Mouse (Mus musculus): ENCODE data around the gene Lima1.
"Not testable (repeated sequence)": the region's sequence is repeated elsewhere in the genome, so short reads cannot be mapped to it uniquely, and the experiment has no call there.

The Lima1 gene

DNA sequence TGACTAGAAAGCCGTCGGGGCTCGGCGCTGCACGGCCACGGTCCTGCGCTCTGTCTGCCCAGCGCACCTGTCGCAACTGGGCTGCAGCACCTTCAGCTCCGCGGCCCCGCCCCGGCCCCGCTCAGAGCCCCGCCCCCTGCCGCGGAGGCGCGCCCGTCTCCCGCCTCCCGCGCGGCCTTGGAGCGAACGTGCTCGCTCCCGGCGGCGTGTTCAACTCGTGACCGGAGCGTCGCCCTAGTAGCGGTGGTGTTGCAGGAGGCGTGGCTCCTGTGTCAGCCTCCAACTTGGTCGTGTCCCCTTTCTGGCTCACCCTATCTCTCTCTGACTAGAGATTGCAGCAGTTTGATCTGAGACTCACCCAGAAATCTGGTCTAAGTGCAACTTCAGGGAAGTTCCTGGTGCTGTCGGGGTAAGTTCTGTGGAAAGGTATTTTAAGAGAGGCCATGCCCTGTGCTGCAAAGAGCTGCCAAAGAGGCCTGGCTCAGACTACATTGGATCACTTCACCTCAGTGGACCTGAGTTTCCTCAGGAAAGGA, at the start of gene Lima1:
Gene Lima1, minus strand, starts transcription at position 123 of the 536 bp plus-strand sequence.
- peak; percentile 88 for DNase-seq (ENCODE audit: extremely low spot score, low spot score)

DNA sequence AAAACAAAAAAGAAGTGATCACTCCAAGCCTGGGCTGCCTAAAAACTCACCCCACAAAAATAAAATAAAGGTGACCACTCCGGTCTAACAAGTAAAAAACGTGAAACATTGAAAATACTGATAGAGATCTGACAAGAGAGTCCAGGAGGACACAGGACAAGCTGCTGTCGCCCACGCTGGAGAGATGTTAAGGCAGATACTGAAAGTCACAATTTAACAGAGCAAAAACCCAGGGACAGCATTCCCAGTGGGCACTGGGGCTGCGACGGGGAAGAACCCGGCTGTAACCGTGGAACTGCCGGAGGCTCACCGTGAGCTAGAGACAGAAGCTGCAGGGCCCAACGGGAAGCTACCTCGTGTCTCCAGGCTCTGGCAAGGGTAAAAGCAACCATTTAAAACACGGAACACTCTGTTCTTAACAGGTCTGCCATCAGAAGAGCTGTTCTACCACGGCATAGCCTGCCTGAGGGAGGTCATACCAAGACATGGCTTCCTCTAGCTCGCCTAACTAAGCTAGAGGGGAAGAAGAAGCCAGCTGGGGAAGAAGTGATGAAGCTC, 44.4 kb upstream of the Lima1 start:
- DNase-seq (ENCODE audit: extremely low spot score, low spot score) = no peak

DNA sequence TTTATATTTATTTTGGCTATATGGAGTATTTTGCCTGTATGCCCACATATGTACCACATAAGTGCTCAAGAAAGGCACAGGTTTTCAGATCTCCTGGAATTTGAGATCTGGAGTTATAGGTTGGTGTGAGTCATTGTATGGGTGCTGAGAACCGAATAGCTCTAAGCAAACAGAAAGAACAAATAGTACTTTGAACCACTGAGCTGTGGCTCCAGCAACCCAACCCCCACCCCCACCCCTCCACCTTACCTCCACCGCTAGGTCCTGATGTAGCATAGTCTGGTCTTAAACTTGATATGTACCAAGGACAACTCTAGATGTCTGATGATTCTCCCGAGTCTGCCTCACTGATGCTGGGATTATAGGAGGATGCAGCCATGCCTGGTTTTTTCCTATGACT, 42.0 kb upstream of the Lima1 start:
- no peak for DNase-seq (ENCODE audit: extremely low spot score, low spot score)

DNA sequence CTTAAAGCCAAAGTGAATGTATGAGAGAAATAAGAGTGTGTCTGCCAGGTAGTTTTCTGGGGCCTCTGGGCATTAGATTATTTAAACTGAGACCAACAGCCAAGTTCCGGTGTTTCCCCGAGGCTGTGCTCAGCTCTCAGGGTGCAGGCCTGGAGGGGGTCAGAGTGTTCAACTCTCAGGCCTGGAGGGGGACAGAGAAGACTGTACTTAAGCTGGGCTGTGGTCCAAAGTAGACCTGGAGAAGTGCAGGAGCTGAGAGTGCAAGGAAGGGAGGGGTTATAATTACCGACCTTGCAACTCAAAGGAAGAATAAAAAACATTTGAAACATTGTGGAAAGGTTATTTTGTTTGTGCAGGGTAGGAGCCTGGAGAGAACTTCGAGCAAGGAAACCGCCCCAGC, 39.4 kb upstream of the Lima1 start:
- no peak for DNase-seq (ENCODE audit: extremely low spot score, low spot score)

DNA sequence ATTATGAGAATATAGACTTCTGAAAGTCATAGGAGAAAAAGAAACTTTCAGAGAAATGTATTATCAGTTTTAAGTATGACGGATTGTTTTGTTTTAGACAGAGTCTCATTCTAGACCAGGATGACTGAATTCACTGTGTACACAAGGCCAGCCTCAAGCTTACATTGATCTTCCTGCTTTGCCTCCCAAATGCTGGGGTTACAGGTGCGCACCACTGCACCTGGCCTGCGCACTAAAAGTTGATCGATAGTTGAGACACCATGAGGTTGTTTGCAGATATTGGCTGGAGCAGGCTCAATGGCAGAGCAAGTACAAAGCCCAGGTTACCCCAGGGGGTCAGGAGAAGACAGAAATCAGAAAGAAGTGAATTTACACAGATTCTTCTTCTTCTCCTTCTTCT, 36.5 kb upstream of the Lima1 start:
- no peak for DNase-seq (ENCODE audit: extremely low spot score, low spot score)

DNA sequence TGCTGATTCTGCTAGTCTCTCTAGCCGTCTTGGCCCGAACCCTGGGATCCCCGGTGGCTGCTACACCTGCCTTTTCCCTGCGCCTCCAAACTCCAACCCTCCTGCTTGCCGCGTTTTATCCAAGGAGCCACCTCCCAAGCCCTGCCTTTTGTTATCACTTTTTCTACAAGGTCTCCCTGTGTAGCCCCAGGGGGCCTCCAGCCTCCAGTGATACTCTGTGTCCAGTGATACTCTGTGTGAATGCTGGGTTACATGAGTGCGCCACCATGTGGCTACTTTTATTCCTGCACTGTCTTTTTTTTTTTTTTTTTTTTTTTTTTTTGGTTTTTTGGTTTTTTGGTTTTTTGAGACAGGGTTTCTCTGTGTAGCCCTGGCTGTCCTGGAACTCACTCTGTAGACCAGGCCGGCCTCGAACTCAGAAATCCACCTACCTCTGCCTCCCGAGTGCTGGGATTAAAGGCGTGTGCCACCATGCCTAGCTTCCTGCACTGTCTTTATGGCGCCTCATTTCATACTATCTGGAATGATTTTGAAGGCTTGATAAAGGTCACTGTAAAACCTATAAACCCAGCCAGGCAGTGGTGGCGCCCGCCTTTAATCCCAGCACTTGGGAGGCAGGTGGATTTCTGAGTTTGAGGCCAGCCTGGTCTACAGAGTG, 34.2 kb upstream of the Lima1 start:
- peak; percentile 23 for DNase-seq (ENCODE audit: extremely low spot score, low spot score)

DNA sequence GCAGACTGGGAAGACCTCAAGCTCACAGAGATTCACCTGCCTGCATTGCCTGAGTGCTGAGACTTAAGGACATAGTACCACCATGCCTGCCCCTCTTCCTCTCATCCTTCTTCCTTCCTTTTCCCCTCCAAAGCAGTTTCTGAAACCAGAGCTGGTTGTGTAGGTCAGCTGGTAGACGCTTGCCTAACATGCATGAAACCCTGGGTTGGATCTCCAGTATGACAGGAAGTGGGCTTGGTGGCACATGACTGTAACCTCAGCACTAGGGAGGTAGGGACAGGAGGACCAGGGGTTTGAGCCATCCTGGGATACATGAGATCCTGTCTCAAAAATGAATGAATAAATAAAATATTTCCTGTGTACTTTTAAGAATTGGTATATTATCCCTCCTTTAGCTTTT, 32.3 kb upstream of the Lima1 start:
- no peak for DNase-seq (ENCODE audit: extremely low spot score, low spot score)

DNA sequence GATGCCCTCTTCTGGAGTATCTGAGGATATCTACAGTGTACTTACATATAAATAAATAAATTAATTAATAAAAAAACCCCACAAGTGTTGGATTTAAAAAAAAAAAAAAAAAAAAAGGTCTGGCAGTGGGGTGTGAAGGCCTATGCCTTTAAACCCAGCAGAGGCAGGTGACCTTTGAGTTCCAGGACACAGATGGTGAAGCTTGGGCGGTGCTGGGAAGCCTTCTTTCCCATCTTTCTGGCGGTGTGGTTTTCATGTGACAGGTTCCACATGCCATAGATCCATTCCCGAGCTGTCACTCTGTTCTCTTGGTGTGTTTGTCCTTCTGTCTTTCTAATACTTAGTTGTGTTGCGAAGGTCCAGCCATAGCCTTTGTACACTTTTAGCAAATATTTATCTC, 31.8 kb upstream of the Lima1 start:
- DNase-seq (ENCODE audit: extremely low spot score, low spot score) = no peak

DNA sequence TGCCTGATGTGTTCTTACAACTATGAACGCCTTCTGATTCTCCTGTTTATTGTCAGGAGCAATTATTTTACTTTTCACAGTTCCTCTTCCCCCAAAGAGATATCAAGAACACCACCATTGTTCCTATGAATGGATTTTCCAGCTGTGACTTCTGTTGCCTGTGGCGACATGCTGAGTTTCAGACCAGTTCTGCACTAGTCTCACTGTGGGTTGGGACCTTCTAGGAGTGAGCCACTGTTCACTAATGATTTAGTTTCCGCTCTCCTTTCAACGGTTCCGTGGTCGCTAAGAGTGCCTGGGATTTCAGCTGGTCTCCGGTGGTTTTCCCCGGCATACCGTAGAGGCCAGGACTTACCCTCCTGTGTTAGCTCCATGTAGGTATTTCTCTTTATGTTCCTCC, 29.6 kb upstream of the Lima1 start:
- DNase-seq (ENCODE audit: extremely low spot score, low spot score) = no peak

DNA sequence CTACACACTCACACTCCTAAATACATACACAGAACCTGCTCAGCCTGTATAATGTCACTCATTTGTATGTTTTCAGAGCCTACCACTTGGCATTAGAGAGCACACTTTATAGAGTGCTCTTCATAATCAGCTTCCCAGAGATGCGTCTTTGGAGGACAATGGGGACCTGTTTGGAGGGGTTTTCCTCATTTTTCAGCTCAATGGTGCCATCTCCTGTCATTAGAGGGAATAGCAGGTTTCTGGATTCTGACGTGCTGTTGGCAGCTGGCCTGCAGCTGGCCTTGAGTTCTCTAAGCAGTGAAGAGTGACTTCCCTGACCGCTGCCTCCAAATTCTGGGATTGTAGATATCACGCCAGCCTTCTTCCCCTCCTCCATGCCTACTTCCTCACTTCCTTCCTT, 29.1 kb upstream of the Lima1 start:
- peak; percentile 71 for DNase-seq (ENCODE audit: extremely low spot score, low spot score)

DNA sequence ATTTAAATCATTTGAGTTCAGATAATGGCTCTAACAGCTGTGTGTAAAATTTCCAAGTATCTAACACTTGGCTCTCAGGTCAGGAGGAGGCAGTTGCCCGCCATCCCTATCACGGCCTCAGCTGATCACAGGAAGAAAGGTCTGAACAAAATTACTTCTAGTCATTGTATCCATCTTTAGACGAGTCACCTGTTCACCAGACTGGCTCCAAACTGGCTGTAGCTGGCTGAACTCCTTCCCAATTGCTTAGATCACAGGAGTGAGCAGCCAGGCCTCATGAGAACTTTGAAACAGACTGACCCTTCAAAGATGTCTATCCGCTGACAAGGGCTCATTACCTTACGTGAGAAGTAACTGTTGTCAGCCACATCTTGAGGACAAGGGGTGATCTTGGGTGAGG, 28.0 kb upstream of the Lima1 start:
- no peak for DNase-seq (ENCODE audit: extremely low spot score, low spot score)

DNA sequence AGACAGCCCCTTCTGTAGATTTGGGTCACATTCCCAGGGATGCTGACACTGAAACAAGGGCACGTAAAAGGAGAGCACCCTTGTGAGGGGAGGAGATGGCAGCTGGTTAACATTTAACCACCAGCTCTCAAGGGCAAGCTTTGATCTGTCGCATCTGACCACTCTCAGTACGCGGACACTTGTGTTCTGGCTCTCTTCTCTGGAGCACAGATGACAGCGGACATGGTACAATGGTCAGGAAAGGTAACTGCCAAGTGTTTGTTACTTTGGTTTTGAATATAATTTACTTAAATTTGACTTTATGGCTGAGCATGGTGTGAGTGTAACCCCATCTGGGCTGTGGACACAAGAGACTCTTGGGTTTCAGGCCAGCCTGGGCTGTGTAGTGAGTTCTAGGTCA, 27.5 kb upstream of the Lima1 start:
- DNase-seq (ENCODE audit: extremely low spot score, low spot score) = no peak

DNA sequence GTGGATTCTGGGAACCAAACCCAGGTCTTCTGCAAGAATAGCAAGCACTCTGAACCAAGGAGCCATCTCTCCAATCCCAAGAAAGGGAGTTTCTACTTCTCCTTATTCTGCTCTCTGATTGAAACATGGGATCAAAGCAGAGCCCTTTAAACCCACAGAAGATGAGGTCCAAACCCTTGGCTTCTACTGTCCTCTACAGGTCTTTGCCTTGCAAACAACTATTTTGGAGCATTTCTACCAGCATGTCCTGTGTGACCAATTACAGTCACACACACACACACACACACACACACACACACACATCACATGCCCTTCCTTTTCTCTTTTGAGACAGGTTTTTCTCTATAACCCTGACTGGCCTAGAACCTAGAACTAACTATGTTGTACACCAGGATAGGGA, 21.4 kb upstream of the Lima1 start:
- DNase-seq (ENCODE audit: extremely low spot score, low spot score) = no peak

DNA sequence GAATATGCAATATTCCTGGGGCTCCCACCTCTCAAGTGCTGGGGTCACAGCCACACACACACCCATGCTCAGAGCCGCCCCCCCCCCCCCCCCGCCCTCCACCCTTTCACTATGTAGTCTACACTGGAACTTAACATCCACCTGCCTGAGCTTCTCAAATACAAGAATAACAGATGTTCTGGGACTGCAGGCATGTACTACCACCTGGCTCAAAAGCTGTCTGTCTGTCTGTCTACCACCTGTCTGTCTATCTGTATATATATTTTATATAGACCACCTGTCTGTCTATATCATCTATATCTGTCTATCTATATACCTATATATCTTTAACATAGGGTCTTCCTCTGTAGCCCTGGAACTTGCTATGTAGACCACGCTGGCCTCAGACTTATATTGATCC, 16.1 kb upstream of the Lima1 start:
- no peak for DNase-seq (ENCODE audit: extremely low spot score, low spot score)

DNA sequence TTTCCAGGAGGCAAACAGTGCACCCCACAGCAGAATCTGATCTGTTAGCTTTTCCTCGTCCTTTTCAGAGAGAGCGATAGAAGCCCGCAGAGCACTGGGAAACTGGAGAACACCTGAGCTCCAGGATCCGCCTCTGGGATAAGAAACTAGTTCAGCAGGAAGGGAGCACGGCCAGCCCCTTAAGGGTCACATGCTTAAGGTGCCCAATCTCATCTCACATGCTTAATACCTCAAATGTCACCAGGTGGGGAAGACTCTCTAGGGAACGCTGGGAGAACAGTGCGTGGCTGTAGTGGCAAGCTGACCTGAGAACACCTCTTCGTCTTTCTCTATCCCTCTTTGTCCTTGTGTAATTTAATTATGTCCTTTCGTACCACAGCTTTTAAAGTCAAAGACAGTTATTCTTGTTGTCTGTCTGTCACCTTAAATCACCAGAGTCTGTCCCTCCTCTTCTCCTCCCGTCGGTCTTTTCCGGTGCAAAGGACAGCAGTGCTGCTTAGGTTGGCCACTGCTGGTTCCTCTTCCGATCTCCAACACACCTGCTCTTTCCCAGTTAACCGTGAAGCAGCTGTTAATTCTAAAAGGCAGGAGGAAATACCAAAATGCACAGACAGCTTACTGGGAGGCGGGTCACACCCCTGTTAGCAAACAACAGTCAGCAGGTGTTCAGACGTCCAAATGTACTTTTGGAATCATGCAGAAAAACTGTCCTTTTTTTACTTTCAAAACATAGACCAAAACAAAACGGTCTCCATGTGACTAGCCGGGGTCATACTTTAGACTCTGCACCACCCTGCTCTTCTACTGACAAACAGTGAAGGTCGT, 15.4 kb upstream of the Lima1 start:
- DNase-seq (ENCODE audit: extremely low spot score, low spot score) = no peak

DNA sequence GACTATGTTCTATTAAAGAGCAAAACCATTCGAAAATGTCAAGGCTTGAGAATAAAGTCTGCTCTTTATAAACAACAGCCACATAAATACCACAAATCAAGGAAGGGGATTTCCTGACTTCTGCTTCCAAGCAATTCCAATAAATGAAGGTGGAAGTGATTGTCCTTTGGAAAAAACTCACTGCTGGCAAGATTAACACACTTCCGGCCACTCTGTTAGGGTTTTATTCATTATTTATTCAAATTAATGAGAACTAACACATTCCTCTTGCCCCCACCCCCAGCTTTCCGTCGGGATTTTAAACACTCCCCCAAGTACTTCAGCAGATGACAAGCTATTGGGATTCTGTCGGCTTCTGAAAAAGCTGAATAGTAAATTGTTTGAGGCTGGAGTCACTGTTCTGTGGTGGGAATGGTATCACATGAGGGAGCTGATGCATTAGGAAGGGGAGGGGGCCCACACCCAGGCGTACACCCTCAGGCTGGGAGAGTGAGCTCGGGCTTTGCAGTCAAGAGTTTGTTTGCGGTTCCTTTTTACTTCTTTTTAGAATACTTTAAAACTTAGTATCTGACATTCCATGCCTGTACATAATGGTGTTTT, 14.1 kb upstream of the Lima1 start:
- no peak for DNase-seq (ENCODE audit: extremely low spot score, low spot score)

DNA sequence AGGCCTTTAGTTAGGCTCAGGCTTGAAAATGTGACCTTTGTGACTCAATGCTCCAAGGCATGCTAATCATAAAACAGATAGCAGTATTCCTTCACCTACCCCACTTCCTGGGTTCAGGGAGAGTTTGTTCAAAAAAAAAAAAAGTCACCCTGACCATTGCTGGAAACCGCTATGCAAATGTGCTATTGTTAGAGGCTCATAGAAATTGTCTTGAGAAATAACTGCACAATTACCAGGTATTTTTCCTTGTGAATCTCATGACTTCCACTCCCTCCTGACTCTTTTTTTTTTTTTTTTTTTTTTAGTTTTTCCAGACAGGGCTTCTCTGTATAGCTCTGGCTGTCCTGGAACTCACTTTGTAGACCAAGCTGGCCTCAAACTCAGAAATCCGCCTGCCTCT, 11.9 kb upstream of the Lima1 start:
- not testable (repeated sequence) for DNase-seq (ENCODE audit: extremely low spot score, low spot score)

DNA sequence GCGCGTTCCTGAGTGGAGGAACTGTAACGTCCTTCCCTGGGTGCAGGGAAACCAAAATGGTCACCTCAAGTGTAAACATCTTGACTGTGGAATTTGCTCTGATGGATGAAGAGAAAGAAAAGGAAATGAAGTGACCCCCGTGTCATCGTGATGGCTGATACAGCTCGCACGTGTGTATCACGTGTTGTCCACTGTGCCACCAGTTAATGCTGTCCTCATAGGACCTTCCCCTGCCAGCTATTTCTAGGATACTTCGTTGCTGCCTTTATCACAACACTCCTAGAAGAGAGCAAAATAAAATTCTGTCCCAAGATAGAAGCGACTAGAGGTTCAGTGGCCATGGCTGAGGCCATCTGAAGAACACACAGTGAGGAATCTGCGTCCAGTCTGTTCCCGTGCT, 8.8 kb upstream of the Lima1 start:
- no peak for DNase-seq (ENCODE audit: extremely low spot score, low spot score)

DNA sequence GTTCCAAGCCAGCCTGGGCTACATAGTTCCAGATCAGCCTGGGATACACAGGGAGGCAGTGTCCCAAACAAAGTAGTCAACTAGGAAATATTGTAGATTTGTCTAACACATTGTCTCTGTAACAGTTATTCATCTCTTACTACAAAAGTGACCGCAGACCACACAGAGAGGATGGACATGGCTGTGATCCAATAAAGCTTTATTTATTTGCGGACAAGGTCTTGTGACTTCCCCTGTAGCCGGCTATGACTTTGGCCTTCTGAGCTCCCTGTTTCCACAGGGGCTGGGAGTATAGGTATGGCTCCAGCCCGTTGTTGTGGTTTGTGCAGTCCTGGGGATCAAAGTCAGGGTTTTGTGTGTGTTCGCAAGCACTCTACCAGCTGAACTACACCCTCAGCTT, 3.3 kb upstream of the Lima1 start:
- DNase-seq (ENCODE audit: extremely low spot score, low spot score) = no peak

DNA sequence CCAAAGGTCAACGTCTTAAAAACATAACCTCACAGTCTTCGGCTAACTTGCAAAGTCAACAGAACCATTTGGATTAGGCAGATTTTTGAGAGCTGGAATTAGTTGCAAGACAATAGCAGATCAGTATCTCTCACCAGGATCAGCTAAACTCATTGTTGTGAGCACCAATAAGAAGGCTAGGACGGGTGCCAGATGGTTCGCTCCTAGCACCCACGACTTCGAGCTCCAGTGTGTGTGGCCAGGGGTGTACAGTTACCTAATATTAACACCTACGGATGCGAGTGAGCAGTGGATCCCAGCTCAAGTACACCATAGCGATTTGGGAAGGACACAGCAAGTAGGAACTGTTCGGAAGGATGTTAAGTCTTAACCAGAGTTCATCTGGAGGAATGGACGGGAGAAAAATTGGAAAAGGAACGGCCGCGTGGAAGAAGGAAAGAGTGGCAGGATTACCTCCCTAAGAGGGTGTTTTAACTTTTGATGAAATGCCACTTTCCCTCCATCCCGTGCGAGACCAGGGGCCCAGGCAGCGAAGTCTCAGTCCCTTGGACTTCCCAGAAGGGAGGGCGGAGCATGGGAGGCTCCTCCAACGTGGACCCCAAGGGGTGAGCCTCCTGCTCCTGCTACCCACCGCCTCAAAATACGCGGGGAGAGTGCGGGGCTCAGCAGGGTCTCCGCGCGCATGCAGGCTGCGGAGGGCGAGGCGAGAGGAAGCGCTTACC, 483 bp downstream of the Lima1 start:
- no peak for DNase-seq (ENCODE audit: extremely low spot score, low spot score)

DNA sequence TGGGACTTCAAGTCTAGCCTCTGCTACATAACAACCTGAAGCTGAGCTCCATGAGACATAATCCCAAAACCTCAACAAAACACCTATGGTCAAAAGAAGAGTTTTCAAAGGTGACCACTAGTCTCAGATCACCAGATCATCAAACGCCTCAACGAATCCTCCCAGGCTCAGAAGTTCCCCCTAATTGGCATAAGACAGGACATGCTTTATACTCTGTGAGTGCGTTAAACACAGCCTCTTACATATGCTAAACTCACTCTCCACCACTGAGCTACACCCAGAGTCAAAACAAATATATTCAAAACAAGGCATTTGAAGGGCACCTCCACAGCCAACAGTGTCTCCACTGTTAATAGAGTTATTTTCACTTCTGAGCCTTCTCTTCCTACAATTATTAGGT, 2.7 kb downstream of the Lima1 start:
- no peak for DNase-seq (ENCODE audit: extremely low spot score, low spot score)

DNA sequence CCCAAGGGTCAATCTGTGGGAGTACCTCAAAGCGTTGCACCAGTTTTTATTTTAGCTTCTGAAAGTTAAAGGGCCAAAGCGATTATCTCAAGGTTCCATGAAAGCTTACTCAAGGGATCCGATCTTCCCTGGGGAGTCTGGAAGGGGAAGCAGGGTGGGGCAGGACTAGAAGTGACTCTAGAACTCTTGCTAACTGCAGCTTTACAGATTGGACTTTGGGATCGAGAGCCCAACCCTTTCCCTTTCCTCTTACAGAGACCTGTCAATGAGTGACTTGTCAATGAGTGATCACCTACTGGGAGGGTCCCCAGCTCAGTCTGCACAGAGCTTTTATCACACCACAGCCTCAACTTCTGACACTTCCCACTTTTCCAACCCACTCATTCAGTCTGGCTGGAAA, 7.6 kb downstream of the Lima1 start:
- DNase-seq (ENCODE audit: extremely low spot score, low spot score) = no peak

All from neural tube, embryonic 10.5 days (tissue).